Mouse (Mus musculus): ENCODE results near the gene Krt17.

DNA sequence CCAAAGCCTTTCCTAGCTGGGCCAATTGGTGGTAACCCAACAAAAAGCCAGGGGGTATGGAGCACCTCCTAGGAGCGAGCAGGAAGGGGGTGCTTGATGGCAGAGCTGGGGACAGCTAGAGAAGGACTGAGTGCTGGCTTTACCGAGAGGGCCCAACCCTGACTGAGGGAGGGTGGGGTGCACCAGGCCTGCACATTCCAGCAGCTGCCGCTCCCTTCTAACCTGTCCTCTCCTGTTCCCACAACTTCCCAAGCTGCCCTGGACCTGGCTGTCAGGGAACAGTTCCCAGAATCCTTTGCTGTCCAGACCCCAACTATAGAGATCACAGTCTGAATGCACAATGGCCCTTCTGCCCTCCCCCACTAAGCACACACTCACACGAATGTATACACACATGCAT, 24.2 kb upstream of the Krt17 start:
- TF ChIP-seq MAFK (IDR thresholded peaks at IDR 0.05; ENCODE audit: borderline replicate concordance, low read depth, low read length) (no peak), MYC (IDR thresholded peaks at IDR 0.05; ENCODE audit: low read depth, low read length) (no peak), POLR2AphosphoS2 (IDR thresholded peaks at IDR 0.05; ENCODE audit: low read length) (no peak), UBTF (IDR thresholded peaks at IDR 0.05; ENCODE audit: borderline replicate concordance, insufficient read depth, low read depth, low read length) (no peak), EP300 (IDR thresholded peaks at IDR 0.05; ENCODE audit: low read depth in 1 of 2, low read length in 2 of 2) (no peak)

All from MEL (cell line).